Mouse (Mus musculus) limb, embryonic 10.5 days (tissue): ENCODE results near the gene Bcat2. TPM values are rescaled to one million over a fixed set of nuclear protein-coding genes. Genes with fewer than 3 reads are reported as not detected.

Experiments
- DNase-seq: peaks from one replicate; pipeline ENCODE4 v3.0.0-alpha.2; 2017; ENCODE audit warnings: low spot score
- H3K27ac ChIP-seq: fragments of 300-500 bp; sonication (generic); 2 replicates; pipeline ENCODE4 v1.5.1; 2016; ENCODE audit warnings: mild to moderate bottlenecking
- H3K27me3 ChIP-seq: fragments of 300-500 bp; sonication (generic); 2 replicates; pipeline ENCODE4 v1.6.1; 2016; ENCODE audit warnings: low read depth, mild to moderate bottlenecking; ENCODE audit not compliant: poor library complexity, severe bottlenecking
- H3K36me3 ChIP-seq: fragments of 300-500 bp; sonication (generic); 2 replicates; pipeline ENCODE4 v1.6.1; 2016; ENCODE audit warnings: mild to moderate bottlenecking, moderate library complexity
- H3K4me1 ChIP-seq: fragments of 300-500 bp; sonication (generic); 2 replicates; pipeline ENCODE4 v1.6.1; 2016
- H3K4me3 ChIP-seq: fragments of 300-500 bp; sonication (generic); 2 replicates; pipeline ENCODE4 v1.5.1; 2016; ENCODE audit warnings: mild to moderate bottlenecking, moderate library complexity
- H3K9me3 ChIP-seq: fragments of 300-500 bp; sonication (generic); replicated peaks from 2 replicates; pipeline ENCODE4 v1.6.1; 2016; ENCODE audit warnings: mild to moderate bottlenecking
- WGBS: fragments of 180-500 bp; shearing (Covaris S2); methylation state at CpG from one replicate; pipeline ENCODE4 v1.1.7; 2016; 5-methylcytosine and 5-hydroxymethylcytosine counted together
- polyA plus RNA-seq: library from polyadenylated mRNA; unstranded; fragments of >200 nt; fragmentation: Nextera tagmentation; extraction: Ambion mirVana; gene quantifications from 2 replicates; pipeline ENCODE4 v1.2.1, GENCODE M21; 2016

Gene Bcat2
- polyA plus RNA-seq, 1 experiment from 2014 or later: 68.0 TPM

DNA sequence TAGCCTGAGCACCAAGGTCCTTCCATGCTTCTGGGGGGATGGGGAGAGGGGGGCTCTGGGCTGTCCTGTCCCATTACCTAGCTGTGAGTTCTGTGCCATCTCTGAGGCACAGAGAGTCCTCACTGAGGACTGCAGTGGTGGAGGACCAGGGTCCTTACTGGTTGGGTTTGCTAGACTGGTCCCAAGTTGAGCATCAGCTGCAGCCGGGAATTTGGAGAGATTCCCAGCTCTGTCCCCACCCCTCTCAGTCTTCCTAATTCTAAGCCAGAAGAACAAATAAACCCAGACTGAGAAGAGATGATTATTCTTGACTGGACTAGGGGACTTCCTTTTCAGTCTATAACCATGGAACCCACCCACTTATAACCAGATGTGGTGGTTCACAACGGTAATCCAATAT lies 39.3 kb upstream of the Bcat2 start:
- H3K36me3 ChIP-seq: no peaks in the 10 kb centered on the region
- WGBS: 86% methylated on average over 2 of the region's 2 CpGs
- peaks cover 18% of the 10 kb centered on the region for H3K4me1 ChIP-seq
- H3K27ac ChIP-seq: 0 out of 2 replicates have a peak overlapping the region, but pooled peaks have one; percentile 12
- DNase-seq: no peak
- H3K27me3 ChIP-seq: 0 out of 2 replicates have a peak, but pooled peaks cover 3% of the 10 kb centered on the region
- H3K4me3 ChIP-seq: no peak overlapping the region
- H3K9me3 ChIP-seq: no peaks in the 10 kb centered on the region

DNA sequence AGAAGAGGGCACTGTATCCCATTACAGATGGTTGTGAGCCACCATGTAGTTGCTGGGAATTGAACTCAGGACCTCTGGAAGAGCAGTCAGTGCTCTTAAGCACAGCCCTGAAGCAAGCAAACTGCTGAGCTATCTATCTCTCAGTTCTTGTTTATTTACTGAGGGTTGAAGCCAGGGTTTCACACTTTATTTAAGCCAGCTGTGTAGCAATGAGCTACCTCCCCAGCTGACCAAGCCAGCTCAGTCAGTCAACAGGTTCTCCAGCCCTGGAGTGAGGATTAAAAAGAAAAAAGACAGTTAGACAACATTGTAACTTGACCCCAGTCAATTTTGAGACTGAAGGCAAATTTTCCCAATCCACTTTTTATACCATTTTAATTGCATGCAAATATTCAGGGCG lies 34.3 kb upstream of the Bcat2 start:
- no peak for DNase-seq
- Histone ChIP-seq H3K4me3 (no peak overlapping the region), H3K27ac (no peak overlapping the region), H3K36me3 (no peaks in the 10 kb centered on the region), H3K27me3 (0 out of 2 replicates have a peak, but pooled peaks cover under 1% of the 10 kb centered on the region), H3K9me3 (no peaks in the 10 kb centered on the region), H3K4me1 (peaks cover 14% of the 10 kb centered on the region)
- WGBS: 76% methylated on average over 1 of the region's 1 CpGs

DNA sequence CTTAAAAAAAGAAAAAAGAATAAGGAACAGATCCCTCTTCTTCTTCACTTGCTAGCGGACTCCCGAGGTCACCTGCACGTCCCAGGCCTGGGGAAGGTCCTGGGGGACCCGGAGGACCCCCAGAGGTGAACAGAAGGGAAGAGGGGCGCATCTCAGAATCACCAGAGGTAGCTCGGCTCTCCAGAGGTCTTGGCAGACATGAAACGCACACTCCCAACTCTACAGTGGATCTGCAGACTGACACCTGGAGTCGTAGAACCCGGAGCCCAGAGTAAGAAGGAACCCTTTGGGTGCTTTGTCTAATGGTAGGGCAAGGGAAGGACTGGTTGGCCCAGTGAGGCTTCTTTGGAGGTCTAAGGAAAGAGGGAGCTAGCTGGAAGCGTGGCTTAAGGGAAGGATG lies 32.4 kb upstream of the Bcat2 start:
- no peak for DNase-seq
- Histone ChIP-seq H3K4me3 (peak overlapping the region; percentile 62), H3K9me3 (no peaks in the 10 kb centered on the region), H3K27me3 (no peaks in the 10 kb centered on the region), H3K36me3 (no peaks in the 10 kb centered on the region), H3K4me1 (peaks cover 13% of the 10 kb centered on the region), H3K27ac (peak overlapping the region; percentile 72)
- WGBS: 78% methylated on average over 10 of the region's 10 CpGs

DNA sequence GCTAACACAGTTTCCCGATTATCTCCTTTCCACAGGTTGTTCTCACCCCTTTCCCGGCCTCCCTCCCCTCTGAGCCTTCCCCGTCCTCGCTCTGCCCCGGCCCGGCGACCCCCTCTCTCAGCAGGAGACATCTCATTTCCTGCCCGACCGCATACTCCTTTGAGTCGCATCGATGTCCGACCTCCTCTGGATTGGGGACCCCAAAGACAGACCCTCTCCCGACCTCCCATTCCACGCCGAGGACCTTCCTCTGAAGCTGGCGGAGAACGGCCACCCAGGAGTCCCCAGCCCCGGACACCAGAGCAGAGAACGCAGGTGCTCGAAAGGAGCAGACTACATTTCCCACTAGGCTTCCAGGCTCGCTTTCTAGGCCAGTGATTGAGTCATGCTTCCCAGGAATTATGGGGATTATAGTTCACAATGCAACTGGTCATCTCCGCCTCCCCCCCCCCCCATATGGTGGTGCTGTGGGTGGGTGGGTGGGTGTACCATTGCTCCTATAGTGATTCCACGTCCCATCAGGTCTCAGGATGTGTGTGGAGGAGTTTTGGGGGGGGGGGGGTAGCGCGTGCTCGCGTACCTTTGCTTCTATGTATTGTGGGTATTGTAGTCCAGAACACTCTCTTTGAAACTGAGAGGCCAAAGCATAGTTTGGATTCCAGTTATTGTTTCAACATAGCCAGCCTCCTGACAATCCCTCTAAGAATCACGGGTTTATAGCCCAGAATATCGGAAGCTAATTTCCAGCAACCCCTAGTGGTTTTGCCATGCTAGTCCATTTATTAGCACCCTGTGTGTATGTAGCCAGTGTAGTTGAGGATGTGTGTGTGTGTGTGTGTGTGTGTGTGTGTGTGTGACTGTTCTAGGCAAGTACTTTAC lies 31.6 kb upstream of the Bcat2 start:
- WGBS: 3% methylated on average over 29 of the region's 29 CpGs
- Histone ChIP-seq H3K4me1 (peaks cover 13% of the 10 kb centered on the region), H3K27me3 (no peaks in the 10 kb centered on the region), H3K27ac (peak overlapping the region; percentile 72), H3K9me3 (no peaks in the 10 kb centered on the region), H3K4me3 (peak overlapping the region; percentile 62), H3K36me3 (no peaks in the 10 kb centered on the region)
- DNase-seq: peak; percentile 57

DNA sequence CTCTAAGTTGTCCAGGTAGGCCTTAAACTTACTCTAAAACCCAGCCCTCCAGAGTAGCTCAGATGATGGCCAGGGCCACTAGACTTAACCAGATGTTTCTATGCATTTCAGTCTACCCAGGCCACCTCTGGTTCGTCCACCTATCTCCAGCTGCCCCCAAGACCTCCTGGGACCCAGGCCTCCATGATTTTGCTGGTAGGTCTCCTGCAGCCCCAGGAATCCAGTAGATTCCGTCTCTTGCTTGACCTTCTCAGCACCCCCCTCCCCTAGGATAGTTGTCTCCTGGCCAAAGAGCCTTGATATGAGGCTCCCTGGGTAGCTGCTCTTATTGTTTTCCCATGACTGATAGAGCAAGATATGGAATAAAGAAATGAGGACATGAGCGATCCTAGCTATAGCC lies 30.9 kb upstream of the Bcat2 start:
- peaks cover 13% of the 10 kb centered on the region for H3K4me1 ChIP-seq
- no peaks in the 10 kb centered on the region for H3K27me3 ChIP-seq
- no peak overlapping the region; the same call in 1 of the 2 replicates for H3K27ac ChIP-seq
- no peak overlapping the region for H3K4me3 ChIP-seq
- DNase-seq: no peak
- WGBS: 89% methylated on average over 3 of the region's 3 CpGs
- H3K9me3 ChIP-seq: no peaks in the 10 kb centered on the region
- H3K36me3 ChIP-seq: no peaks in the 10 kb centered on the region

DNA sequence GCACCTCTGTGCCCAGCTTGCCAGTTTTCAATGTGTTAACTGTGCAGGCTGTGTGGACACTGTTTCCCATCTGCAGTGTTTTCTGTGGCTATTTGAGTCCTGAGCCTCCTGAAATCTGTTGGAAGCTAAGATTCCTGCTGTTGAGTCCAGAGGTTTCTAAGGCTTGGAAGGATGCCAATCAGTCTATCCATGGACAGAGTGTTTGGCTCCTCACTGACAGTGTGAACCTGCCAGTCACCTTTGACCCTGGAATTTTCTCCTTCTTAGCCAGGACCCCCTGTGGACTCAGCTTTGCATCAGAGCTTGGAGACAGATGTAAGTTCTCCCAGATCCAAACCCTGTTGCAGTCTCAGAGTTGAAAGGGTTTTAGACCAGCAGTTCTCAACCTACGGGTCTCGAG lies 29.7 kb upstream of the Bcat2 start:
- 64% methylated on average over 2 of the region's 2 CpGs for WGBS
- no peak overlapping the region for H3K4me3 ChIP-seq
- H3K4me1 ChIP-seq: peaks cover 13% of the 10 kb centered on the region
- H3K27me3 ChIP-seq: no peaks in the 10 kb centered on the region
- no peaks in the 10 kb centered on the region for H3K36me3 ChIP-seq
- H3K27ac ChIP-seq: no peak overlapping the region
- no peak for DNase-seq
- H3K9me3 ChIP-seq: no peaks in the 10 kb centered on the region

DNA sequence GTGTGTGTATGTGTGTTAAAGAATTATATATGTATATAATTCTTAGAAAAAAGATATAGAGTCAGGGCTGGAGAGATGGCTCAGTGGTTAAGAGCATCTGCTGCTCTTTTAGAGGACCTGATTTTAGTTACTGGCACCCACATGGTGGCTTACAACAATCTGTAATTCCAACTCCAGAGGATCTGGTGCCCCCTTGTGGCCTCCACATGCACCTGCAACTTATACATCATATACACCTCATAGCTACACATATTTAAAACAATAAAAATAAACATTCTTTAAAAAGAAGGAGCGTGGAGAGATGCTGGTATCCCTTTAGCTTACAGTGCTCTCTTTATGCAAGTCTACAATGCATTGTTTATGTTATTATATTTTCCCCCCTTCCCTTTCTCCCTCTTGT lies 25.4 kb upstream of the Bcat2 start:
- H3K4me3 ChIP-seq: no peak overlapping the region
- WGBS: 93% methylated on average over 1 of the region's 1 CpGs
- no peaks in the 10 kb centered on the region for H3K4me1 ChIP-seq

DNA sequence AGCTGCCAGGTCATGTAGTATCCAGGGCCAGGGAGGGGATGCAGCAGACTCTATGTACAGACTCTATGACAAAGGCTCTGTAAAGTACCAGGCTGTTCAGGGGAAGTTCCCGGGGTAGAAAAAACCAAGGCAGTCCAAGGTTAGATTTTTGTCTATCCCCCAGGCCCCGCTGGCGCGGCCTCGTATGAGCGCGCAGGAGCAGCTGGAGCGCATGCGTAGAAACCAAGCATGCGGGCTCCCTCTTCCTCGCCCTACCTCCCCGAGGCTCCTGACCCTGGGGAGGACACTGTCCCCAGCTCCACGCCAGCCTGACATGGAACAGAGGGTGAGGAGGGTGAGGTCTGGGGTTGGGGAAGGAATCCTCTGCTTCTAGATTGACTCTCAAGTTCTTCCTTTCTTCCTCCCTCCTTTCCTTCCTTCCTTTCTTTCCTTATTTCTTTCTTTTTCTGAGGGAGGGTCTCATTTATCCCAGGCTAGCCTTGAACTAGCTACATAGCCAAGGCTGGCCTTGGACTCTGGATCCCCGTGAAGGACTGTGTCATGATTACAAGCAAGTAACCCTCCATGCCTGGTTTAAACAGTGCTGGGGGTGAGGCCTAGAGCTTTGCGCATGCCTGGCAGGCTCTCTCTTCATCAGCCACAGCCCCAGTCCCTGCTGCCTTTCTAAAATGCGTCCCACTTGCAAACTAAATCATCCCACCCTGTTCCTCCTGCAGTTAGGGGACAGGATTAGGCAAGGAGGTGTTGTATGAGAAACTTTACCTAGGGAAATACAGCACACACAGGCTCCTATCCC lies 20.1 kb upstream of the Bcat2 start:
- Histone ChIP-seq H3K36me3 (no peaks in the 10 kb centered on the region), H3K27me3 (no peaks in the 10 kb centered on the region), H3K4me3 (no peak overlapping the region), H3K4me1 (peaks cover 9% of the 10 kb centered on the region), H3K27ac (peak overlapping the region; percentile 19; the same call in 1 of the 2 replicates), H3K9me3 (no peaks in the 10 kb centered on the region)
- 90% methylated on average over 16 of the region's 16 CpGs for WGBS
- no peak for DNase-seq

More for the DNA sequence above, 25.4 kb upstream of the Bcat2 start:
- Histone ChIP-seq H3K27me3 (no peaks in the 10 kb centered on the region), H3K9me3 (no peaks in the 10 kb centered on the region), H3K27ac (no peak overlapping the region), H3K36me3 (no peaks in the 10 kb centered on the region)
- no peak for DNase-seq

DNA sequence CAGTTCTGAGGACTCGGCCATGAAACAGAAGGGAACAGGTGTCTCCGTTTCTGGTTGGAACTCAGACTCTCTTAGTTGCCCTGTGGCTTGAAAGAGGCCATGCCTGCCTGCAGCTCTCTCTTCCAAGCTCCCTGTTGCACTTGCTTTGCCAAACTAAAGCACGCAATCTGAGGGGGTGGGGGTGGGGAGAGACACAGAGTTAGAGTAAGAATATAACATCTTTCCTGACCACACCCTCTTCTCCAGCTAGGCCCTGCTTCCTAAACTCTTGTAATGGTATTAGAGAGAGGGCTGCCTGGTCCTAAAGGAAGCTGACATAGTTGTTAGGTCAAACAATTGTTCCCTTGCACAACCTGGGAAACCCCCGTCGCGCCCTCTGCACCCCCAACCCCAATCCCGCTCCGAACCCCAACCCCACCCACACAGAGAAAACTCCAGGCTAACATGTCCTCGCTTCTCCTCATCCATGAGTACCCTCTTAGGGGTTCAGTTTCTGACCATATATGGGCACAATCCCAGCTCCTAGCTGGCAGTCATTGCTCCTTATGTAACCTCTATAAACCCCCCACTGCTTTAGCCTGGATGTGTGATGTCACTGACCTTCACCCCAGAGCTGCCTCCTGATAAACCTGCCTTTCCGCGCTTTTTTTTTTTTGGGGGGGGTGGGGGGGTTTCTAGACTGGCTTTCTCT lies 19.0 kb upstream of the Bcat2 start:
- no peak overlapping the region for H3K27ac ChIP-seq
- no peak for DNase-seq
- no peak overlapping the region for H3K4me3 ChIP-seq
- peaks cover 12% of the 10 kb centered on the region for H3K4me1 ChIP-seq
- no peaks in the 10 kb centered on the region for H3K36me3 ChIP-seq
- H3K9me3 ChIP-seq: no peaks in the 10 kb centered on the region
- H3K27me3 ChIP-seq: no peaks in the 10 kb centered on the region
- 83% methylated on average over 11 of the region's 11 CpGs for WGBS

DNA sequence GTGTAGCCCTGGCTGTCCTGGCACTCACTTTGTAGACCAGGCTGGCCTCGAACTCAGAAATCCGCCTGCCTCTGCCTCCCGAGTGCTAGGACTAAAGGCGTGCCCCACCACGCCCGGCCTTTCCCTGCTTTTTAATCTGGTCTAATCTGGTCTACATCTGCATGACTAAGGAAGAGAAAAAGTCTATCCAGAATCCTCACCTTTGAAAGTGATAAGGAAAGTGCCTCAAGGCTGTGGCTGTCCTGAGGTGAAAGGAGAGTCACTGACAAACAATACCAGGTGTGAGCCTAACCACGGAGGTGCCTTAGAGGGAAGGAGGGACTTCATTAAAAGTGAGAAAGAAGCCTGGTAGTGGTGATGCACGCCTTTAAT lies 18.5 kb upstream of the Bcat2 start:
- Histone ChIP-seq H3K27ac (no peak overlapping the region), H3K4me1 (peaks cover 15% of the 10 kb centered on the region), H3K27me3 (no peaks in the 10 kb centered on the region), H3K4me3 (no peak overlapping the region), H3K9me3 (no peaks in the 10 kb centered on the region), H3K36me3 (no peaks in the 10 kb centered on the region)
- DNase-seq: no peak
- 79% methylated on average over 8 of the region's 8 CpGs for WGBS

DNA sequence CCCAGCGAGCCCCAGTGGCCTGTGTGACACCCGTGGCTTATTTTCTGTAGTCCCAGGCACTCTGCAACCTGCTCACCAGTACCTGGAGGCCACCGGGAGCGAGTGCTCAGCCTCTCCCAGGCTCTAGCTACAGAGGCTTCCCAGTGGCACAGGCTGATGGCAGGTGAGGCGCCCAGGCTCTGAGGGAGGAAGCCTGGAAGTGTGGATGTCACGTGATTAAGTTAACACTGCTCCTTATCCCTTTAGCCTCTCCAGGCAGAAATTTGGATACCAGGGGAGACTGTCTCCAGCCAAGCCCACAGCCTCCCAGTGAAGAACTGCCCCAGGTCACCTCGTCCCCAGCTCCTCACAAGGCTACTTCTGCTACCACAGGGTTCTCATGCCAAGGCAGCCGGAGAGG lies 16.4 kb upstream of the Bcat2 start:
- no peak for DNase-seq
- 63% methylated on average over 8 of the region's 8 CpGs for WGBS
- Histone ChIP-seq H3K36me3 (no peaks in the 10 kb centered on the region), H3K27ac (no peak overlapping the region), H3K27me3 (no peaks in the 10 kb centered on the region), H3K4me3 (no peak overlapping the region), H3K4me1 (peaks cover 15% of the 10 kb centered on the region), H3K9me3 (no peaks in the 10 kb centered on the region)

DNA sequence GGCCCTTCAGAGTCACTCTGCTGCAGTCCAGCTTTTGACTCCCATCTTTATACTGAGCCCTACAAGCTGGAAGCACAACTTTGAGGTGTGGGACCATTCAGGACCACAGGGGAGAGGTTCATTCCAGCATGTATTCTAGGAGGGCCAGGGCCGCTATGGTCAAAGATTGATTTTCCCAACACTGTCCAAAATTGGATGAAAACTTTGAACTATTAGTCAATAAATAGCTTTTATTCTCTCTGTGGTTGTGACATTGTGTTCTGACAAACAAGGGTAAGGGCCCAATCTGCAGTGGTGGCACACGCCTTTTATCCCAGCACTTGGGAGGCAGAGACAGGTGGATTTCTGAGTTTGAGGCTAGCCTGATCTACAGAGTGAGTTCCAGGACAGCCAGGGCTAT lies 16.0 kb upstream of the Bcat2 start:
- no peak for DNase-seq
- H3K36me3 ChIP-seq: no peaks in the 10 kb centered on the region
- WGBS: 95% methylated on average over 2 of the region's 2 CpGs
- H3K27me3 ChIP-seq: no peaks in the 10 kb centered on the region
- H3K4me1 ChIP-seq: peaks cover 18% of the 10 kb centered on the region
- no peaks in the 10 kb centered on the region for H3K9me3 ChIP-seq
- no peak overlapping the region for H3K27ac ChIP-seq
- no peak overlapping the region for H3K4me3 ChIP-seq

DNA sequence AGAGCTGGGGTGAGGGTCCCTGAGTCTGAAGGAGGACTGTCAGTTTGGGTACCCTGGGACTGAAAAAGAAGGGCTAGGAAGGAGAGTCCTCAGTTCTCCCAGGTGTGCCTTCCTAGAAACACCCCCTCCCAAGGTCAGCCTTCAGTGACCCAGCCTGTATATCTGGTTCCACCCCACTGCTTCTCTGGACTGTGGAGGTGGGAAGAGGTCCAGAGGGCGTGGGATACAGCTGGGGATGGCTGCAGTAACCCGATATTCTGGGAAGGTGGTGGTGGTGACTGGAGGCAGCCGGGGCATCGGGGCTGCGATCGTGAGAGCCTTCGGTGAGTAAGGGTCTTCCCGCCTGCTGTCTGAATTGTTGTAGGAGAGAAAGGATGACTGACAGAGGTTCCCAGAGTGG lies 15.2 kb upstream of the Bcat2 start, which contains the start of gene Hsd17b14:
TSS of gene Hsd17b14 (plus strand) at position 150 of the 400 bp plus-strand sequence.
- no peak for DNase-seq
- Histone ChIP-seq H3K36me3 (no peaks in the 10 kb centered on the region), H3K4me3 (no peak within 1 kb of the TSS), H3K9me3 (no peaks in the 10 kb centered on the region), H3K27ac (no peak within 1 kb of the TSS), H3K27me3 (no peaks in the 10 kb centered on the region), H3K4me1 (peaks cover 21% of the 10 kb centered on the region)
- 28% methylated on average over 8 of the region's 8 CpGs for WGBS
